In the genomic region with DNA sequence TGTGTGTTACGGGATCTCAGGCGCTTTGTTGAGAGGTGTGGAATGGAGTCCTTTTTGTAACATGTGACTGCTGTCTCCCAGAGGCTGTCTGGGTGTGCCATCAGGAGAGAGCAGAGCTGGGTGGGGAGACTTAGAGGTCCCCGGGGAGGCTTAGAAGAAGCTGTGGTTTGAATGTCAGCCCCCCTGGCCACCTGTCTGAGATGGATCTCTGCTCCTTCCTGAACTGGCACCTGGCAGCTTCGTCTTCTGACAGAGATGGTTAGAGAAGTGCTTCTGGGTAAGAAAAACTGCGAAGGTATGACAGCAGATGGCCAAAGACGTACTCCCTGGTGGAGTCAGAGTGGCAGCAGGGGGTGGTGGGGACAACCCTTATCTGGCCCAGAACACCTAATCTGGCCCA, we compare ENCODE assay signal across 17 mouse cellular contexts. TPM values are rescaled to one million over a fixed set of nuclear protein-coding genes. Genes with fewer than 3 reads are reported as not detected.
"Had no signal": no experiment of that assay in that cellular context is flagged by ENCODE, and none has a peak within 500 bp of the region (broad histone marks: within the 10 kb centered on the region; RNA-seq: fewer than 3 reads in every experiment).

No protein-coding gene starts in this region.

- H3K27ac ChIP-seq: hindbrain, embryonic 15.5 days; kidney, embryonic 15.5 days; limb, embryonic 10.5 days; liver, embryonic 15.5 days; midbrain, embryonic 10.5 days; neural tube, embryonic 15.5 days; stomach, embryonic 15.5 days had no signal

- H3K9ac ChIP-seq: hindbrain, embryonic 15.5 days; kidney, embryonic 15.5 days; liver, embryonic 15.5 days; neural tube, embryonic 15.5 days; stomach, embryonic 15.5 days had no signal

- H3K9me3 ChIP-seq: hindbrain, embryonic 15.5 days; kidney, embryonic 15.5 days; limb, embryonic 10.5 days; liver, embryonic 15.5 days; midbrain, embryonic 10.5 days; neural tube, embryonic 15.5 days; stomach, embryonic 15.5 days had no signal

- H3K4me1 ChIP-seq: kidney, embryonic 15.5 days; limb, embryonic 10.5 days; liver, embryonic 15.5 days; stomach, embryonic 15.5 days had no signal

- H3K36me3 ChIP-seq: hindbrain, embryonic 15.5 days; kidney, embryonic 15.5 days; limb, embryonic 10.5 days; liver, embryonic 15.5 days; midbrain, embryonic 10.5 days; stomach, embryonic 15.5 days had no signal

- DNase-seq: kidney, adult 18-20 months; kidney, postnatal 14 days; layer of hippocampus, adult 9-11 months; lung, adult 2 months; lung, postnatal 4 days had no signal

- H3K4me2 ChIP-seq: hindbrain, embryonic 15.5 days; kidney, embryonic 15.5 days; liver, embryonic 11.5 days; liver, embryonic 15.5 days; neural tube, embryonic 15.5 days; stomach, embryonic 15.5 days had no signal

- H3K4me3 ChIP-seq: hindbrain, embryonic 15.5 days; kidney, embryonic 15.5 days; limb, embryonic 10.5 days; liver, embryonic 15.5 days; midbrain, embryonic 10.5 days; myocyte; neural tube, embryonic 15.5 days; stomach, embryonic 15.5 days had no signal

- ATAC-seq: lung, postnatal 0 days had no signal

- H3K27me3 ChIP-seq: hindbrain, embryonic 15.5 days; kidney, embryonic 15.5 days; liver, embryonic 15.5 days; neural tube, embryonic 15.5 days; stomach, embryonic 15.5 days had no signal

RNA-seq across cellular contexts. Expression of a gene that starts 22.4 kb away (rescaled TPM):
- total RNA-seq: megakaryocyte, adult 5-6 weeks had no signal
- polyA plus RNA-seq: intestine, embryonic 14.5 days; kidney, embryonic 15.5 days; limb, embryonic 10.5 days; liver, embryonic 11.5 days; liver, embryonic 15.5 days; lung, postnatal 0 days; myocyte had no signal
